Mouse (Mus musculus) intestine, embryonic 15.5 days (tissue): ENCODE measurements around the gene Tfip11. TPM values are rescaled to one million over a fixed set of nuclear protein-coding genes. Genes with fewer than 3 reads are reported as not detected.

Experiments used
- ATAC-seq: fragments of 200-750 bp; cut with Nextera tagmentation; 2 replicates; pipeline ENCODE4 v1.8.0; 2017; ENCODE audit warnings: moderate TSS enrichment, moderate library complexity
- H3K27ac ChIP-seq: fragments of 300-500 bp; sonication (generic); 2 replicates; pipeline ENCODE4 v1.5.1; 2015; ENCODE audit warnings: mild to moderate bottlenecking, inconsistent platforms
- H3K27me3 ChIP-seq: fragments of 300-500 bp; sonication (generic); replicated peaks from 2 replicates; pipeline ENCODE4 v1.6.1; 2015; ENCODE audit warnings: inconsistent platforms
- H3K36me3 ChIP-seq: fragments of 300-500 bp; sonication (generic); 2 replicates; pipeline ENCODE4 v1.6.1; 2015; ENCODE audit warnings: inconsistent platforms
- H3K4me1 ChIP-seq: fragments of 300-500 bp; sonication (generic); replicated peaks from 2 replicates; pipeline ENCODE4 v1.6.1; 2015; ENCODE audit warnings: inconsistent platforms
- H3K4me2 ChIP-seq: fragments of 300-500 bp; sonication (generic); replicated peaks from 2 replicates; pipeline ENCODE4 v1.6.1; 2015; ENCODE audit warnings: mild to moderate bottlenecking, inconsistent platforms
- H3K4me3 ChIP-seq: fragments of 300-500 bp; sonication (generic); replicated peaks from 2 replicates; pipeline ENCODE4 v1.5.1; 2015; ENCODE audit warnings: inconsistent platforms
- H3K9ac ChIP-seq: fragments of 300-500 bp; sonication (generic); 2 replicates; pipeline ENCODE4 v1.6.1; 2015; ENCODE audit warnings: inconsistent platforms
- H3K9me3 ChIP-seq: fragments of 300-500 bp; sonication (generic); 2 replicates; pipeline ENCODE4 v1.6.1; 2016; ENCODE audit warnings: inconsistent platforms
- WGBS: fragments of 180-500 bp; shearing (Covaris S2); methylation state at CpG from one replicate; pipeline ENCODE4 v1.1.7; 2015; 5-methylcytosine and 5-hydroxymethylcytosine counted together
- polyA plus RNA-seq: library from polyadenylated mRNA; unstranded; fragments of >200 nt; fragmentation: Nextera tagmentation; extraction: Ambion mirVana; gene quantifications from 2 replicates; pipeline ENCODE4 v1.2.1, GENCODE M21; 2015

Gene Tfip11
- polyA plus RNA-seq, 1 experiment from 2014 or later: 25.5 TPM

DNA sequence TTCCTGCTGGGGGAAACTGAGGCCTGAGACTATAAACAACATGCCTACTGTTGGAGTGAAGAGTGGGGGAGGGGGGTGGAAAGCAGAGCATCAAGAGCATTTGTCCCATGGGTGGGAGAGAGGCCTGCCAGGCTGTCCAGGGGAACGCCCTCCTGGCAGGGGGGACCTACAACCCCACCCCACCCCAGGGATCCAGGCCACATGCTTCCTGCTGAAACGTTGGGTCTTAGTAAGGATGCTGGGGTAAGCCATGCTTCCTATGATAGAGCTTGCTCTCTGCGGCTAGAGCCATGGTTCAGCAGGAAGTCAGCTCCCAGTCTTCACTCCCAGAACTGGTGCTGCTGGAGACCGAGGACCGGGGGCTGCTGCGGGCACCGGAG, 42.0 kb upstream of the Tfip11 start:
- peak overlapping the region; percentile 32; the same call in 1 of the 2 replicates for H3K27ac ChIP-seq
- 73% methylated on average over 7 of the region's 7 CpGs for WGBS

DNA sequence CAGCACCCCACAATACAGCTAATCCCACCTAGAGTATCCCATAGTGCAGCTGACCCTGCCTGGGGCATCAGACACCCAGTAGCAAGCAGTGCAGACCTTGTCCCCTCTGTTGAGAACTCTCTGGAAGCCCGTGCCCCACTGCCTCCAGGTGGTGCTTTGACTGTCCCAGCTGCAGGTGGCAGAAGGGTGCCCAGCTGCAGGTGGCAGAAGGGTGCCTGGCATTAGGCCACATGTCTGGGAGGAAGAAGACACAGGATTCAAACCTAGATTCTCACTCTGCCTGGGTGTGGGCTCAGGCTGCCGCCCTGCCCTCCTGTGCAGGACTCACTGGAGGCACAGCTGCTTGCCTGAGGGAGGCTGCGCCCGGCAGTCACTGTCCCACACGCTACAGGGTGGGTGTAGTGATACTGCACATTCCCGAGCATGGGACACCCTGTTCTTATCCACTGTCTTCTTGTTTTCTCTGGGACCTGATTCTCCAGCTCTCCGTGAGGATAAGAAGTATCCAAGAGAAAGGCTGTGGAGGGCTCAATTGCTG, 40.5 kb upstream of the Tfip11 start:
- Histone ChIP-seq H3K36me3 (no peaks in the 10 kb centered on the region), H3K9ac (no peak overlapping the region), H3K4me1 (peaks cover 39% of the 10 kb centered on the region), H3K4me2 (no peak overlapping the region), H3K4me3 (no peak overlapping the region), H3K27ac (no peak overlapping the region), H3K27me3 (no peaks in the 10 kb centered on the region), H3K9me3 (no peaks in the 10 kb centered on the region)
- 88% methylated on average over 7 of the region's 7 CpGs for WGBS
- no peak for ATAC-seq

More for the DNA sequence above, 42.0 kb upstream of the Tfip11 start:
- ATAC-seq: no peak
- no peak overlapping the region for H3K4me3 ChIP-seq
- no peak overlapping the region for H3K4me2 ChIP-seq
- H3K36me3 ChIP-seq: no peaks in the 10 kb centered on the region
- no peaks in the 10 kb centered on the region for H3K27me3 ChIP-seq
- no peaks in the 10 kb centered on the region for H3K9me3 ChIP-seq
- peaks cover 43% of the 10 kb centered on the region for H3K4me1 ChIP-seq
- no peak overlapping the region for H3K9ac ChIP-seq

DNA sequence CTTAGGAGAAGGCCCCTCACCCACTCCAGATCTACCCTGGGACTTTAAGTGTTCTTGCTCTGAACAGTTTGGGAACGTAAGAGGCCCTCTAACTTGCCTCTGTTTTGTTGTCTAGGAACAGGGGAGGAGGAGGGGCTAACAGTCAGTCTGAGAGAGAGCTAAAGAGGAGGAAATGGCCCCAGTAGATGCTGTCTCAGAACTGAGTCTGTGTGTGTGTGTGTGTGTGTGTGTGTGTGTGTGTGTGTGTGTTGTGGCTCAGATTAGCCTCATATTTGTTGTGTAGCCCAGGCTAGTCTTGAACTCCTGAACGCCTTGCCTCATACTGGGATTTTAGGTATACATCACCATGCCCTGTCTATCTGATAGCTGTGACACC, 39.6 kb upstream of the Tfip11 start:
- Histone ChIP-seq H3K4me3 (no peak overlapping the region), H3K27ac (peak overlapping the region; percentile 32; the same call in 1 of the 2 replicates), H3K27me3 (no peaks in the 10 kb centered on the region), H3K36me3 (no peaks in the 10 kb centered on the region), H3K9me3 (no peaks in the 10 kb centered on the region), H3K4me2 (no peak overlapping the region), H3K9ac (no peak overlapping the region), H3K4me1 (peaks cover 34% of the 10 kb centered on the region)
- 68% methylated on average over 2 of the region's 2 CpGs for WGBS
- ATAC-seq: no peak

DNA sequence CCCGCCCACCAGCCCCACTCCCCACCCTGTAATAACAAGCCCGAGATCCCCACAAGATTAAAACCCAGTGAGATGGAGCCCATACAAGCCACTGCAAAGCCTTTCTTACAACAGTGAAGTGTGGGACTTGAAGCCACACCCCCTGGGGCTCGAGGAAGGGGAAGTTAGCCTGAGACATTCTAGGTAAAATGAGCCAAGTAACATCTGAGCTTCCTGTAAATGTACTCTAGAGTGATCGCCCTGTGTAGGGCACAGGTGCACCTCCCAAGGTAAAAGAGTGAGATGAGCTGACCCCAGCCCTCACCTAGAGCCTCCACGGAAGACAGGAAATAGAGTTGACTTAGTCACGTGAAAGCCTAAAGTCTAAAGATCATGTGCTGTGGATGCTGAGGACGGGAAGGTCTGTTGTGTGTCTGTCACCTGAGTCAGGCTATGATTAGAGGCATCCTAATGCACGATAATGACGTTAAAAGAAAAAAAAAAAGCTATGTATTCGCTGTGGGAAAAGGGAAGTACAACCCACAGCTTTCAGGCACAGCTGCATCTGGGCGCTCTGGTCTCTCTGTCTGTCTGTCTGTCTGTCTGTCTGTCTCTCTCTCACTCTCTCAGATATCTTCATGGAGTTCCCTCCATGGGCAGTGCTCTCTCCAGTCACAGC, 39.0 kb upstream of the Tfip11 start:
- peak overlapping the region; percentile 32; the same call in 1 of the 2 replicates for H3K27ac ChIP-seq
- H3K9me3 ChIP-seq: no peaks in the 10 kb centered on the region

DNA sequence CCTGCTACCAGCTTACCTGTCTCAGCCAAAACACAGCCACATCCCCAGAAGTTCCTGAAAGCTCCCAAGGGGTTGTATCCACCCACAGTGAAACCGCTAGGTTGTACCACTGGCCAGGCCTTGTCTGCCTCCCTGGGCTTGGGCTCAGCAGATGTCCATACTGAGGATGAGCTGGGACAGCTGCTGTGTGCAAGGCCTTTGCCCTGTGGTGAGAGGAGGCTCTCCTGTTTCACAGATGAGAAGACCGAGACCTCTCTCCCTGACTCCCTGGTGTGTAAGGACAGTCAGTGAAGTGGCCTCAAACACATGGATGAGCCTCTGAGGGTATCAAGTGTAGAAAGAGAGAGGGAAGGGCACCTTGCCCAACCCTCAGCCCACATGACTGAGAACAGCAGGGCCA, 38.5 kb upstream of the Tfip11 start:
- no peaks in the 10 kb centered on the region for H3K36me3 ChIP-seq
- H3K9me3 ChIP-seq: no peaks in the 10 kb centered on the region
- no peak overlapping the region for H3K4me3 ChIP-seq
- no peak for ATAC-seq
- H3K9ac ChIP-seq: 0 out of 2 replicates have a peak overlapping the region, but pooled peaks have one; percentile 11
- peaks cover 30% of the 10 kb centered on the region for H3K4me1 ChIP-seq
- H3K27ac ChIP-seq: no peak overlapping the region
- 89% methylated on average over 2 of the region's 2 CpGs for WGBS
- H3K4me2 ChIP-seq: no peak overlapping the region
- no peaks in the 10 kb centered on the region for H3K27me3 ChIP-seq

More for the DNA sequence above, 39.0 kb upstream of the Tfip11 start:
- Histone ChIP-seq H3K4me2 (no peak overlapping the region), H3K36me3 (no peaks in the 10 kb centered on the region), H3K4me1 (peaks cover 33% of the 10 kb centered on the region), H3K9ac (0 out of 2 replicates have a peak overlapping the region, but pooled peaks have one; percentile 11), H3K4me3 (no peak overlapping the region), H3K27me3 (no peaks in the 10 kb centered on the region)
- ATAC-seq: peak; percentile 41
- WGBS: 61% methylated on average over 11 of the region's 11 CpGs

DNA sequence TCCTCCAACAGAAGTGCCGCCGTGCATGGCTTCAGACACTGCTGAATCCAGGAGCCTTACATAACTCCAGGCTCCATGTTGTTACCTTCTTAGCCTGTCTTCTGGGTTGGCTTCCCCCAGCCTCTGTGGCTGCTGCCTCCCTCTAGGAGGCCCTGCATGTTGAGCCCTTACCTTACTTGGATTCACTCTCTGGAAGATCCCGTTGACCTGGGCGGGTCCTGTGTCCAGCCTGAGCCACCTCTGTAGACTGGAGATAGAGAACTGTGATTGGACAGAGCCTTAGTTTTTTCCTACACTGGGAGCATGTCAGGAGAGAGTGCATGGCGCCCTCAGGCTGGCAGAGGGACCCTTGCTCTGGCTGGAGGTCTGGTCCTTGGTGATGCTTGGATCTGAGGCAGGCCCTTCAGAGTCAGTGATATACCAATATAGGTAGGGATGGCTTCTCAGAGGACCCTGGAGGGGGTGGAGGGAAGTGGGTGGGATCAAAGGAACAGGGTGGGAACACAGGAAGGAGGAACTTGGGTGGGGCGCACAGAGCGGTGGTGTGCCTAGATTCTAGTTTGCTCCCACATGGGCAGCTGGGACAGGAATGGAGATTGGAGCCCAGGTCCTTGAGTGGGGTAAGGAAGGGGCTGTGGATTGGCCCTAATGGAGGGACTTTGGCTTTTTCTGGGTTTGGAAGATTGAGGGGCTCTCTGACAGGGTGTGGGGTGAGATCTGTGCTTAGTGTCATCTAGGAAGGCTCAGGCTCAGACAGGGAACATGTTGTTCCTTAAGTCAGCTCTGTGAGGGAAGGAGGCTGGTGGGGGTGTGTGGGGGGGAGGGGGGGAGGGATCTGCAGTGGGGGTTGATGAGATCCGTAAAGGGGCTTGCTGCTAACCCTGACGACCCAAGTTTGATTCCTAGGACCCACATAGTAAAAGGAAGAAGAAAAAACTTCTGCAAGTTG, 37.7 kb upstream of the Tfip11 start:
- H3K4me1 ChIP-seq: peaks cover 37% of the 10 kb centered on the region
- H3K36me3 ChIP-seq: no peaks in the 10 kb centered on the region
- no peak overlapping the region for H3K27ac ChIP-seq
- H3K9ac ChIP-seq: no peak overlapping the region
- no peaks in the 10 kb centered on the region for H3K27me3 ChIP-seq
- WGBS: 72% methylated on average over 9 of the region's 9 CpGs
- H3K4me3 ChIP-seq: no peak overlapping the region
- ATAC-seq: no peak
- H3K4me2 ChIP-seq: 0 out of 2 replicates have a peak overlapping the region, but pooled peaks have one; percentile 4
- H3K9me3 ChIP-seq: no peaks in the 10 kb centered on the region

DNA sequence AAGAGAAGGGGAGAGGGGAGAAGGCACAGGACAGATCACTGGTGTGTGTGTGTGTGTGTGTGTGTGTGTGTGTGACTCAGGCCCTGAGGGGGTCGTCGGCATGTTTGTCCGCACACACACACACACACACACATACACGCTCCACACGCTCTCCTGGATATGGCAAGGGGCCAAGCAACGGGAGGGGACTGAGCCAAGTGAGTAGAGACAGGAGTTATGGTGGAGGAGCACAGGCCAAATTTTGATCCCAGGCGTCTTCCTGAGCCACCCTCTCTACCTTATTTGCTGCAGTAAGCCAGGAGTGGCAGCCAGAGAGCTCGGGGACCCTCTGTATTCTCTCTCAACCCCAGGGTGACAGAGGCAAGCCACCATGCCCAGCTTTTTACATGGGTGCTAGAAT, 36.9 kb upstream of the Tfip11 start:
- no peak for ATAC-seq

DNA sequence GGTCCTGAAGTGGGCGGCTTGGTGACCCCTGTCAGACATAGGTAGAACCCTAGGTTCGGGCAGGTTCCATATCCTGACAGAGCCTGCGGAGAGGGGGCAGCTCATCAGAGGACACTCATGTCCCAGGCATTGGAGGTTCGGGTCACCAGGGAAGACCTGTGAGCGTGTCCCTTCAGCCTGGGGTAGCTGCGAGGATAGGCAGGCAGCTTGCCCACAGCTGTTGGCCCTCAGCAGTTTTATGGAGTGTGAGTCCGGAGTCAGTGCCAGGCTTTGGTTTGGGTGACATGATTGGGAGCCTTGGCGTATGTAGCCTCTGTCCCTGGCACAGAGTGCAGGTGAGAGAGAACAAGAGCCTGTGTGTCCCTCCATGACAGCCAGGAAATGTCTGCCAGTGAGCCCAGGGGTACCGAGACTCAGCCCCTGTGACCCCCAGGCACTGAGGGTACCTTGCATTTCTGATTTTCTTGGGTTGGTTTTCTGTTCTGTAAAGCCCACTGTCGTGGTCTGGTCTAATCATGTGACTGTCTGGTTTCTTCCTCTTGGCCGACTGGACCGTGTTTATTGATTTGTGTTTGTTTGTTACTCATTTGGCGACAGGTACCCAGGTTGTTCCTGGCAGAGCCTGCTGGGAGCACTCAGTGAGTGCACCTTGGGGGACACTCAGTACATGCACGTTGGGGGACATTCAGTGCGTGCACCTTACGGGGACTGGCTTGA, 36.2 kb upstream of the Tfip11 start:
- Histone ChIP-seq H3K27ac (no peak overlapping the region), H3K9ac (no peak overlapping the region), H3K36me3 (no peaks in the 10 kb centered on the region), H3K4me1 (peaks cover 45% of the 10 kb centered on the region), H3K4me3 (no peak overlapping the region), H3K4me2 (no peak overlapping the region), H3K27me3 (no peaks in the 10 kb centered on the region), H3K9me3 (no peaks in the 10 kb centered on the region)
- 84% methylated on average over 16 of the region's 16 CpGs for WGBS
- ATAC-seq: no peak

More for the DNA sequence above, 36.9 kb upstream of the Tfip11 start:
- H3K36me3 ChIP-seq: no peaks in the 10 kb centered on the region
- H3K9me3 ChIP-seq: no peaks in the 10 kb centered on the region
- H3K27ac ChIP-seq: no peak overlapping the region
- H3K27me3 ChIP-seq: no peaks in the 10 kb centered on the region
- peaks cover 41% of the 10 kb centered on the region for H3K4me1 ChIP-seq
- WGBS: 45% methylated on average over 8 of the region's 8 CpGs
- H3K4me2 ChIP-seq: no peak overlapping the region
- no peak overlapping the region for H3K9ac ChIP-seq
- no peak overlapping the region for H3K4me3 ChIP-seq

DNA sequence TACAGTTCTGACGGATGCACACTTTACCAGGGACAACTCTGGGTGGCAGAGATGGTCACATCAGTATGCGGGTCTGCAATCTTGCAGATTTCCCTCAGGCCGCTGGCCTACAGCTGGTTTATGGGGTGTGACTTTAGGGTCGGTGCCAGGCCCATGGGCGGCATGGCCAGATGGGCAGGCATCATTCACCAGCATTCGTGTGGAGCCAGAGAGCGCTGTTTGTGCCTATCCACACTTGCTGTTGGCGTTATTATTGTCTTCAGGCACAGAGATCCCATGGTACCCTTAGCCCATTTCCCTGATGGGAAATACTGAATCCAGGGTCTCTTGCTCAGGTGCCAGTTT, 35.6 kb upstream of the Tfip11 start:
- Histone ChIP-seq H3K9me3 (no peaks in the 10 kb centered on the region), H3K4me1 (peaks cover 48% of the 10 kb centered on the region), H3K4me3 (no peak overlapping the region), H3K27me3 (no peaks in the 10 kb centered on the region), H3K9ac (no peak overlapping the region), H3K36me3 (no peaks in the 10 kb centered on the region), H3K4me2 (no peak overlapping the region), H3K27ac (no peak overlapping the region)
- whole genome bisulfite sequencing: 92% methylated on average over 8 of the region's 8 CpGs
- ATAC-seq: no peak

DNA sequence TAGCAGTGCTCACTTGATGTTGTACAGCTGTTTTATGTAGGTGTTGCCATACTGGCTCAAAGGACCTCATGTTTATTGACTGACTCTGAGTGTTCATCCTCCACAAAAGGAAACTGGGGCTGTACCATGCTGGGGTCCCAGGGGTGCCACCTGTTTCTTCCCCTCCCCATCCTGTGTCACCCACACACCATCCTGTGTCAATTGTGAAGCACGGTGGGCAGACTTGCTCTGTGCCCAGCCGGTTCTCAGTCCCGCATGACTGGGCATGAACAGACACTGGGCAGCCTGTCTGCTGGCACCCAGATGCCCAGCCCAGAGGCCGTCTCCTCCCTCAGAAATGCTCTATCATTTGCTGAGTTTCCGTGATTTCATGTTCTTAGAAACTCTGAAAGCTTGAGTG, 34.3 kb upstream of the Tfip11 start:
- WGBS: 90% methylated on average over 5 of the region's 5 CpGs
- Histone ChIP-seq H3K4me1 (peaks cover 45% of the 10 kb centered on the region), H3K27ac (no peak overlapping the region), H3K9ac (no peak overlapping the region), H3K4me2 (no peak overlapping the region), H3K27me3 (no peaks in the 10 kb centered on the region), H3K4me3 (no peak overlapping the region), H3K36me3 (no peaks in the 10 kb centered on the region), H3K9me3 (no peaks in the 10 kb centered on the region)
- ATAC-seq: no peak

DNA sequence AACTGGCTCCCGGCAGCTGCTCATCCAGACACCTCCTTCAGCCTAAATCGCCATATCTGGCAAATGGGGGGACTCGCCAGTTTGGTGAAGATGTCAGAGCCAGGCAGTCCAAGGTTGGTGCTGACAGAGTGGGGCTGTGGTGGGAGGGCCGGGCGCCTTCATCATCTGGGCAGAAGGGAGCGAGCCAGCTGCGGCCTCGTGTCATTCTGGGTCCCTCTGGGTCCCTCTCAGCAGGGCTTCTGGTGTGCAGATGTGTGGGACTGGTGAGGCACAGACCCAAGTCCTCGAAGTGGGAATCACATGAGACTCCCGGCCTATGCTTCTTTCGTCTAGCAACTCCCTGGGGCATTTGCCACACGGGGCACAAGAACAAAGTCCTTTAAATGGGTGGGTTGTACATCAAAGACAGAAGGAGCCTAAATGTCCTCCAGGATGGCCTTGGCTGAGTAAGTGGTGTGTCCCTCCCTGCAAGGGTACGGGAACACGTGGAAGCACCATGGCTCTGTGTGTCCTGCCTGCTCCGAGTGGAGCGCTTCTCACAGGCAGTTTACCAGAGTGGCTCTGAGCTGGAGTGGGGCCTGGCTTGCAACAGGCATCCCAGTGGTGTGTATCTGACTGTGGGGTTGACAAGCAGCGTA, 33.7 kb upstream of the Tfip11 start:
- WGBS: 85% methylated on average over 17 of the region's 17 CpGs
- peaks cover 45% of the 10 kb centered on the region for H3K4me1 ChIP-seq

More for the DNA sequence above, 33.7 kb upstream of the Tfip11 start:
- no peaks in the 10 kb centered on the region for H3K27me3 ChIP-seq
- no peak overlapping the region for H3K27ac ChIP-seq
- no peak overlapping the region for H3K4me3 ChIP-seq
- ATAC-seq: no peak
- H3K36me3 ChIP-seq: no peaks in the 10 kb centered on the region
- no peak overlapping the region for H3K9ac ChIP-seq
- H3K4me2 ChIP-seq: no peak overlapping the region
- no peaks in the 10 kb centered on the region for H3K9me3 ChIP-seq
